Mouse (Mus musculus) E14TG2a.4 (cell line): ENCODE results near the gene Cuta.

Experiments
- CTCF ChIP-seq: conservative IDR thresholded peaks from 2 replicates; pipeline ENCODE4 v1.5.1; 2014; ENCODE audit warnings: low read length
- POU5F1 ChIP-seq: IDR thresholded peaks from 2 replicates; pipeline ENCODE4 v1.6.1; 2014; ENCODE audit warnings: low read length, borderline replicate concordance

DNA sequence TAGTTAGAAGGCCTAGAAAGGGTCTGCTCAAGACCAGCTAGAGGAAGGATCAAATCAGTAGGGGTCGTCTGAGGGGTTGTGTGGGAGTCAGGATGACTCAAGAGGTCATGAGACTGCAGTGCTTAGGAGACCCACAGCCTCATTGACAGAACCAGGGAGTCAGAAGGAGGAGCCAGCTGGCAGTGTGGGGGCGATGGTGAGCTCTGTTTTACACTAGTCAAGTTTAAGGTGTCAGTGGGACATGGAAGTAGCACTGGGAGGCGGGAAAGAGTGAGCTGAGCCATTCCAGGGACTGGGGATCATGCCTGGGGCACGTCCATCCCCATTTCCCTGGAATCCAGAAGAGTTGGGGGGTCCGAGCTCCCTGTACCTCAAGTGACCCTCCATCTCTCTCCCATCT lies 19.5 kb upstream of the Cuta start:
- TF ChIP-seq CTCF: no peak
- no peak for TF ChIP-seq POU5F1
